Mouse (Mus musculus) ES-E14 (cell line): ENCODE measurements around the gene Prkcq. TPM values are rescaled to one million over a fixed set of nuclear protein-coding genes. Genes with fewer than 3 reads are reported as not detected.

ENCODE experiments used
- DNase-seq: peaks from one replicate; pipeline ENCODE4 v3.0.0-alpha.2; 2013; ENCODE audit warnings: low read depth, low spot score
- H3K27ac ChIP-seq: 2 replicates; pipeline ENCODE4 v1.5.1; 2012; ENCODE audit warnings: low read depth, mild to moderate bottlenecking, low read length, moderate library complexity, mixed read lengths; ENCODE audit not compliant: poor library complexity, insufficient read depth, severe bottlenecking
- H3K36me3 ChIP-seq: 2 replicates; pipeline ENCODE4 v1.6.1; 2012; ENCODE audit warnings: mild to moderate bottlenecking, low read length, moderate library complexity, mixed read lengths; ENCODE audit not compliant: control insufficient read depth, poor library complexity, insufficient read depth, severe bottlenecking
- H3K4me1 ChIP-seq, 2 experiments: fragments of 150-350 bp in 1 of 2; sonication (generic) in 1 of 2; 2 replicates each; pipeline ENCODE4 v1.6.1; 2012; ENCODE audit warnings: low read length in 2 of 2, mild to moderate bottlenecking in 1 of 2, mixed read lengths in 1 of 2; ENCODE audit not compliant: control insufficient read depth in 2 of 2, insufficient read depth in 2 of 2, poor library complexity in 1 of 2
- H3K4me3 ChIP-seq, 2 experiments: fragments of 150-350 bp in 1 of 2; sonication (generic) in 1 of 2; 2 replicates each; pipeline ENCODE4 v1.5.1; 2012; ENCODE audit warnings: low read length in 2 of 2, low read depth in 1 of 2, mild to moderate bottlenecking in 1 of 2, mixed read lengths in 1 of 2; ENCODE audit not compliant: insufficient read depth in 1 of 2, poor library complexity in 1 of 2, severe bottlenecking in 1 of 2
- H3K9ac ChIP-seq: 2 replicates; pipeline ENCODE4 v1.6.1; 2012; ENCODE audit warnings: low read depth, mild to moderate bottlenecking, low read length, mixed read lengths; ENCODE audit not compliant: poor library complexity, insufficient read depth, severe bottlenecking
- H3K9me3 ChIP-seq: fragments of 150-350 bp; sonication (generic); 2 replicates; pipeline ENCODE4 v1.6.1; 2012; ENCODE audit warnings: low read depth, mild to moderate bottlenecking, low read length; ENCODE audit not compliant: control insufficient read depth, insufficient read depth
- CHD2 ChIP-seq: IDR thresholded peaks from 2 replicates; pipeline ENCODE4 v1.6.1; 2014; ENCODE audit warnings: mild to moderate bottlenecking, low read depth, low read length, inconsistent platforms
- HCFC1 ChIP-seq: IDR thresholded peaks from 2 replicates; pipeline ENCODE4 v1.6.1; 2012; ENCODE audit warnings: low read length, inconsistent platforms, borderline replicate concordance; ENCODE audit not compliant: insufficient read depth
- MAFK ChIP-seq: IDR thresholded peaks from 2 replicates; pipeline ENCODE4 v1.6.1; 2014; ENCODE audit warnings: mild to moderate bottlenecking, low read depth, low read length, inconsistent platforms; ENCODE audit not compliant: insufficient read depth
- ZC3H11A ChIP-seq: IDR thresholded peaks from 2 replicates; pipeline ENCODE4 v1.6.1; 2012; ENCODE audit warnings: low read depth, mild to moderate bottlenecking, inconsistent platforms, low read length, borderline replicate concordance
- ZNF384 ChIP-seq: IDR thresholded peaks from 2 replicates; pipeline ENCODE4 v1.6.1; 2012; ENCODE audit warnings: low read depth, low read length, inconsistent platforms
- in situ Hi-C, 2 experiments: fragments of 600-800 bp; cut with MboI; formaldehyde crosslinking; loops; one replicate each; pipeline ENCODE4 v1.15.1; 2025; ENCODE audit warnings: low sequenced_read_pairs in 2 of 2, inconsistent platforms in 1 of 2; ENCODE audit not compliant: unreplicated experiment in 2 of 2
- total RNA-seq: library from RNA; depleted of rRNA; stranded (reverse); fragments of 300-350 nt; gene quantifications from 2 replicates; pipeline ENCODE4 v1.2.3, GENCODE M21; 2012

Gene Prkcq
- total RNA-seq, 1 experiment: 0.09 TPM

GRCm38 (mm10) chr2:11196071-11196470 is 24.2 kb downstream of the Prkcq start:
- H3K36me3 ChIP-seq: no peaks in the 10 kb centered on the region
- H3K4me3 ChIP-seq: no peak overlapping the region
- H3K9me3 ChIP-seq: no peaks in the 10 kb centered on the region
- H3K4me1 ChIP-seq: no peaks in the 10 kb centered on the region
- no peak for DNase-seq
- H3K9ac ChIP-seq: no peak overlapping the region
- TF ChIP-seq CHD2 (no peak), ZNF384 (no peak), ZC3H11A (no peak), HCFC1 (no peak), MAFK (no peak)
- in situ Hi-C loops: no loop called here
- no peak overlapping the region for H3K27ac ChIP-seq

- DNase-seq: no peak
- TF ChIP-seq CHD2 (no peak), HCFC1 (no peak), ZNF384 (no peak), ZC3H11A (no peak), MAFK (no peak)
- no peaks in the 10 kb centered on the region for H3K4me1 ChIP-seq
- H3K27ac ChIP-seq: no peak overlapping the region
- no peaks in the 10 kb centered on the region for H3K9me3 ChIP-seq
- in situ Hi-C loops: no loop called here
- no peak overlapping the region for H3K9ac ChIP-seq
- no peaks in the 10 kb centered on the region for H3K36me3 ChIP-seq
- no peak overlapping the region for H3K4me3 ChIP-seq
Measured at GRCm38 (mm10) chr2:11196952-11197559, 25.1 kb downstream of the Prkcq start.

DNA sequence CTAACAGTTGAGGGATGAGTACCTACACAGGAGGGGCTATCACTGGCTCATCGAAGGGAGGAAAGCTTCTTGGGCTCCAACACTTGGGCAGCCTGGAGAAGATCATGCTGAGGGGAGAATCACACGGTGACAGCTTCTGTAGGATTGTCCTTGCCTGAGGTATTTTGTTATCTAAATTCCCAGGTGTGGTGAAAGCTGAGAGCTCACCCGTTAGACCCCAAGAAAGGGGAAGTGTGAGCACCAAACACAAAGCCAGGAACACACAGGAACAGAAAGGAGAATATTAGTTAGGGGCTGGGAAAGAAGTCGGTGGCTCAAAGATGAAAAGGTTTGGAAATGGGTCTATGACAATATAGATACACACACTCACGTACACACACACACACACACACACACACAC is 27.7 kb downstream of the Prkcq start:
- no peak for TF ChIP-seq CHD2
- no peak for TF ChIP-seq HCFC1
- no peak for TF ChIP-seq MAFK
- TF ChIP-seq ZC3H11A: no peak
- no peak for TF ChIP-seq ZNF384
- Histone ChIP-seq H3K4me3 (no peak overlapping the region), H3K27ac (no peak overlapping the region), H3K4me1 (no peaks in the 10 kb centered on the region), H3K9ac (no peak overlapping the region), H3K9me3 (no peaks in the 10 kb centered on the region), H3K36me3 (no peaks in the 10 kb centered on the region)
- in situ Hi-C loops: no loop called here
- DNase-seq: no peak

- Histone ChIP-seq H3K27ac (no peak overlapping the region), H3K4me3 (no peak overlapping the region), H3K9me3 (no peaks in the 10 kb centered on the region), H3K4me1 (no peaks in the 10 kb centered on the region), H3K9ac (no peak overlapping the region), H3K36me3 (no peaks in the 10 kb centered on the region)
- TF ChIP-seq ZC3H11A: no peak
- no peak for TF ChIP-seq HCFC1
- TF ChIP-seq CHD2: no peak
- TF ChIP-seq ZNF384: no peak
- TF ChIP-seq MAFK: no peak
- DNase-seq: no peak
- in situ Hi-C loops: no loop called here
Measured at GRCm38 (mm10) chr2:11202841-11203240, 30.9 kb downstream of the Prkcq start.

DNA sequence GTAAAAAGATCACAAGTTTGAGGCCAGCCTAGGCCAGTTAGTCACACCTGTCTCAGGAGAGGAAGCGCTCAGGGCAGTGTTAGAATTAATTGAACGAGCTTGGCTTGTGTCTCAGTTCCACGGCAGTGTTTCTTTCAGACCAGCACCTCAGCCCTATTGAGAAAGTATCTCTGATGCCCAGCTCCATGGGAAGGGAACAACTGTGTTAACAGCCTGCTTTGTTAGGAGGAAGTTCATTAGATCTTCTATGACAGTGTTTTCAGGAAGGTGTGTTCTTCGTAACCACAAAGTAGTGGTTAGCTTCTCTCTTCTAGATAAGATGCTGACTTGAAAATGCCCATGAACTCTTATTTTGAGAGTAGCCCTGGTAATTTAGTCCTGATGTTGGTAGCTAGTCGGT is 31.4 kb downstream of the Prkcq start:
- DNase-seq: no peak
- H3K4me3 ChIP-seq: no peak overlapping the region
- no peaks in the 10 kb centered on the region for H3K4me1 ChIP-seq
- in situ Hi-C loops: no loop called here
- TF ChIP-seq ZNF384: no peak
- TF ChIP-seq ZC3H11A: no peak
- TF ChIP-seq HCFC1: no peak
- TF ChIP-seq CHD2: no peak
- no peak for TF ChIP-seq MAFK
- H3K9me3 ChIP-seq: no peaks in the 10 kb centered on the region
- H3K27ac ChIP-seq: no peak overlapping the region
- H3K36me3 ChIP-seq: no peaks in the 10 kb centered on the region
- H3K9ac ChIP-seq: no peak overlapping the region
